Mouse (Mus musculus): ENCODE data around the gene Slc35c2.

Slc35c2 gene

DNA sequence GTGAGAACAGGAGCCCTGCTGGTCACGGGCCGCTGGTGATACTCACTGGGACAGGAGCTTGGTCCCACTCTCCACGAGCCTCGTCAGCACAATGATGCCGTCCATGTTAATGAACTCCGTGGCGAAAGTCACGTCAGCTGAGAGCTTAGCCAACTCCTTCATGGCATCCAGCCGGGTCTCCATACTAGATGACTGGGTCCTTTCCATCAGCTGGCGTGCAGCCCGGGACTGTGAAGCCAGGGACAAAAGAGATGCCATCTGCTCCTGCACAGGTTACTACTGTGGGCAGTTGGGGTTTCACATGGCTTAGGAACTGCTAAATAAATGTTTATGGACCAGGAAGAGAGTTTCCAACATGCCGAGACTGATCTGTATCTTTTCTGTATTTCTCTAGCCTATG, 23.9 kb upstream of the Slc35c2 start:
- no peak for DNase-seq (ENCODE audit: low read depth)

DNA sequence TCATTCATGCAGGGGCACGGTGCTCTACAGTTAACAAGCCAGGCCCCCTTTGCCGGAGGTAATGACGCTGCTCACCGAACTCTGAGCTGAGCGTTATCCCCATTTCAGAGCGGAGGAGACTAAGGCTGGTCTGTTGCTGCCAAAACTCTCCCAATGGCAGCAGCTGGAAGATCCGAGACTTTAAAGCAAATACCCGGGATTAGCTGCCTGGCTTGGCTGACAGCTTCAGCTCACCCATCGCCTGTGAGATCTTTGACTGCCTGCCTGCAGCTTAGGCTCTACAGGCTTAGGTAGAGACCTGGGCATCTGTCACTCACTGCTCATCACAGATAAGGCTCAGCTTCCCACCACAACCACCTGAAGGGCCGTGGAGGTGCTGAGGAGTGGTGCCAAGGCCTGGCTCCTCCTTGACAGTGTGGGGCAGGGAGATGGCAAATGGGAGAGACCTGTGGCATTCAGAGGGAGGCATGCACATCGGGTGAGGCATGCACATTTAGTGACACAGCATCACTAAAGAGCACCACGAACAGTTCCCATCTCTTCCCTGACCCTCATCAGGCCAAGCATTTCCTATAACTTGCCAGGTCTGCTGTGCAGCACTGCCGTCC, 23.3 kb upstream of the Slc35c2 start:
- no peak for DNase-seq (ENCODE audit: low read depth)

DNA sequence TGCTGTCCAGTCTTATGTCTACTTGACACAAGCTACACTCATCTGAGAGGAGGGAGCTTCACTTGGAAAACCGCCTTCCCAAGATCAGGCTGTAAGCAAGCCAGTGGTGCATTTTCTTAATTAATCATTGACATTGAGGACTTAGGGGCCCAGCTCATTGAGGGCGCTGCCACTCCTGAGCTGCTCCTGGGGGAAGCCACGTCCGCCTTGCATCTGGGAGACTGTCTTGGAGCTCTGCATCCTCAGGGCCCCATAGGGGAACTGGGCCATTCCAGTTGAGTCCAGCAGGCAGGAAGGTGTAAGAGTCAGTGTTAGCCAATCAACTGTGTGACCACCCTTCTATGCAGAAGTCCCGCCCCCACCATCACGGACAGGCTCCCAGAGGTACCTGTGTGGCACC, 20.1 kb upstream of the Slc35c2 start:
- no peak for DNase-seq (ENCODE audit: low read depth)

DNA sequence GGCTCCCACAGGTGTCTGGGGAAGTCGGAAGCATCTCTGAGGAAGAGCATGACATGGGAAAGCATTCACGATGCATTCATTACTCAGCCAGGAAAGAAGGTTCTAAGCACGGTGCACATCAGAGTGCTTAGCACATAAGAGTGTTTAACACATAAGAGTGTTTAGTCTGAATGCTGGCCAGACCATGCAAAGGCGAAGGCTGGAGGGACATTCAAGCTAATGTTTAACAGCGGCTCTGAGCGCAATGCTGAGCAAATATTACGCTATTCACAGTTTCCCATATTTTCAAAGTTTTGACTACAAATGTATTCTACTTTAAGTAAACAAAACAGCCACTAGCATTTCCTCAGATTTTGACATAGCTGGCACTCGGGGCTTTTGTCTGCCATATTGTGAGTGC, 17.8 kb upstream of the Slc35c2 start:
- no peak for DNase-seq (ENCODE audit: low read depth)

DNA sequence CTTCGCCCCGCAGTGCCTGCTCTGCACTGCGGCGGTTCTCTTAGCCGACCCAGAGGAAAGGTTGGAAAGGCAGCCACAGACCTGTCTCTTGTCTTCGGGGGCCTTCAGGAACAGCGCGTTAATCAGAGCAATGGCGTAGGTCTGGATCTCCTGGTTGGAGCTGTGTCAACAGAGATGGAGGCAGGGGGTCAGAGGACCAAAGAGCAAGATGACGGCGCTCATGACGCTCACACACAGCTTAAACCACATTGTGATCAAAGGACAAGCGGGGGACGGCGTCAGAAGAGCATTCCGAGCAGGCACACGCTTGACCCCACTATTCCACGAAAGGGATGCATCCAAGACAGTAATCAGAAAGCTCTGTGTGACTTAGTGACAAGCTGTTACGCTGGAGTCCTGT, 17.1 kb upstream of the Slc35c2 start:
- no peak for DNase-seq (ENCODE audit: low read depth)

DNA sequence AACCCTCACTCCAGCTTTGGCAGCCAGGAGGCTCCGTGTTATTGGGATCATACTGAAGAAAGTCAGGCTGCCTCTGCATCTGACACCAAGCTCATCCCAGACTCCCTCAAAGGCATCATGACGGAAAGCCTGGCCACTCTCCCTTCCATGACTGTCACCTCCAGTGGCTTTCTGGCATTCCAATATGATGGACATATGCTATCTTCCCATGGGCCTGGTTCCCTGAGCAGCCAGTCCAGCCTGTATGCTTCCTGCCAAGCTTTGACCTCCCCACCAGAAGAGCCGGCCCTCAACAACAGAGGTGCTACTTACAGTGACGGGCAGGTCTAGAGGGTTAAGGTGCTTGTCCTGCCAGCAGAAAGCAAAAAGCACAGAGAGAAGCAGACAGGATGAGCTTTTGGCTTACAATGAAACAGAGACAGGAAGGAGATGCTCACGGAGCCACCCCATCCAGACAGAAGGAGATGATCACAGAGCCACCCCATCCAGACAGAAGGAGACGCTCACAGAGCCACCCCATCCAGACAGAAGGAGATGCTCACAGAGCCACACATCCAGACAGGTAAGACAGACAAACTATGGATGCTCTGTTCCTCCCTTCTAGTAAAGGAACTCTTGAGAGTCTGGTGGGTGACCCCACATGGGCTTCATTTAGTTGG, 15.8 kb upstream of the Slc35c2 start:
- DNase-seq (ENCODE audit: low read depth), result no peak

DNA sequence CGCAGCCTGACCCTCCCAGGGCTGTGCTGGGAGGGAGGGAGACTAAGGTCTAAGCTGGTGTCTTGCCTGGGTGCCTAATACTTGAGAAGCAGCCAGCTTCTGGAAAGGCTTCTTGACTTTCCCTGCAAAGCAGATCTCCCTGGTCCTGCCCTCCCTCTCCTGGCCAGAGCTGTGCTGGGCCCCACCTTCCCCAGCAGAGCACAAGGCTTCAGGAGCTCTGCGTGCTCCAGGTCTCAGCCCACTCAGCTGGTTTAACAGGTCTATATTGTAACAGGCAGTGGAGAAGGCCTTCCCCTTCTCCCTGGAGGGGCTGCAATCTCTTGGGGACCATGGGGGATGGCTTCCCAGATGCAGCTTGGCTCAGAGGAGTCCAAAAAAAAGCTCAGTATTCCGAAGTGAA, 13.7 kb upstream of the Slc35c2 start:
- no peak for DNase-seq (ENCODE audit: low read depth)

DNA sequence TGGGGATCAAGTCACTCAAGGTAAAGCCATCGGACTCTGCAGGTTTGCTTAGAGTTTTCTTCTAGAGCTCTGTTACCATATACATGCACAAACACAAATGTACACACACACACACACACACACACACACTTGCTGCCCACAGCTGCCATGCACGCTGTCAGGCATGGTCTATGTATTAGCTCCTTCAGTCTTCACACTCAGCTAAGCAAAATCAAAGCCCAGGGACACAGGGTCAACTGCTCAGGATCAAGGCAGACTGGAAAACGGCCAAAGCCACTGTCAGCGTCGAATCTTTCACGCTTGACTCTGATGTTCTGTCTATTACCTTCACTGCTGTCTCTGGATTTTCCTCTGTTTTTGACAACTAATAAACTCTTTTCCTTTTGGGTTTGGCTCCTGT, 13.2 kb upstream of the Slc35c2 start:
- DNase-seq (ENCODE audit: low read depth), result no peak

DNA sequence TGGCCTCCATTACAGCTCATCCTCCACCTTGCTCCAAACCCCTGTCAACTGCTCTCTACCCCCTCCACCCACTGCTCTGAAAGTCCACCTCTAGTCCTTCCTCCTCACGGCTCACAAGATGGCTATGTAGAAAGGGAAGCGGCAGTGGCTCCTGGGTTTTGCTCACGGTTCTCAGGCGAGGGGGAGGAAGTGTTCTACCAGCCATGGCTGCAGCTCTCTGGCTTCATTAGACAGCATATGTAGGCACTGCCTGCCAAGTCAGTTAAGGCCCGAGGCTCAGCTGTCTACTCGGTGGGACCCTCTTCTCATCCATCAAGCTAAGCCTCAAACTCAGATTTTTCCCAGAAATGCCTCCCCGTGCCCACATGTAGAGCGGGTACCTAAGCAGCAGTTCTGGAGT, 12.8 kb upstream of the Slc35c2 start:
- no peak for DNase-seq (ENCODE audit: low read depth)

DNA sequence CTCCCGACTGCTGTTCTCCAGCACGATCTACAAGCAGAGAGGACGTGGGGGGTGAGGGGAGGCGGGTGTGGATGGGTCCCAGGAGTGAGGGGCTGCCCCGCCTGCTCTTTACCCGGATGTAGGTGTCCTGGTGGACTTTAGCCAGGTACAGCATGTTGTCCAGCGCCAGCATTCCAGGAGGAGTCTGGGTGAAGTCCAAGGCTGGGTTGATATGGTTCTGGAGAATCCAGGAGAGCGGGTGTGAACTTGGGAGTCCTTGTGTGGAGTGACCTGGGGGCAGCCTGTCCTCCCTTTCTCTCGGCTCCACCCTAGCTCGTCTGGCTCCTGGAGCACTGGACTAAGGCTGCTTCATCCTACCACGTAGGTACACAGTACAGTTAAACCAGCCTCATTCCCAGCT, 9.8 kb upstream of the Slc35c2 start:
- DNase-seq (ENCODE audit: low read depth), result no peak

DNA sequence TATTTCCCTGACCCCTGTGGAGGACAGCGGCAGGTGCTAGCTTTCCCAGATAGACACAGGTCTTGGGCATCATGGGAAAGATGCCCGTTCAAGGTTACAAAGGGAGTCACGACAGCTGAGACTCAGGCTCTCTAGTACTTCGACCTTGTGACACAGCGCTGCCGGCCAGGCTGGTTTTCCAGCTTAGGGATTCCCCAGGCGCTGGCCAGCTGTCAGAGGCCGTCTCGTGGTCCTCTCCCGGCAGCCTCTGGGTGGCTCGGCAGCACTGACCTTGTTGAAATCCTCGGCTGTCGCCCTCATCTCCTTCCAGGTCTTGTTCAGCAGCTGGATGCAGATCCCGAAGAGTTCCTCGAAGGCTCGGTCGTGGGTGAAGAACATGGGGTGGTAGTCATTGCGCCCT, 8.9 kb upstream of the Slc35c2 start:
- no peak for DNase-seq (ENCODE audit: low read depth)

DNA sequence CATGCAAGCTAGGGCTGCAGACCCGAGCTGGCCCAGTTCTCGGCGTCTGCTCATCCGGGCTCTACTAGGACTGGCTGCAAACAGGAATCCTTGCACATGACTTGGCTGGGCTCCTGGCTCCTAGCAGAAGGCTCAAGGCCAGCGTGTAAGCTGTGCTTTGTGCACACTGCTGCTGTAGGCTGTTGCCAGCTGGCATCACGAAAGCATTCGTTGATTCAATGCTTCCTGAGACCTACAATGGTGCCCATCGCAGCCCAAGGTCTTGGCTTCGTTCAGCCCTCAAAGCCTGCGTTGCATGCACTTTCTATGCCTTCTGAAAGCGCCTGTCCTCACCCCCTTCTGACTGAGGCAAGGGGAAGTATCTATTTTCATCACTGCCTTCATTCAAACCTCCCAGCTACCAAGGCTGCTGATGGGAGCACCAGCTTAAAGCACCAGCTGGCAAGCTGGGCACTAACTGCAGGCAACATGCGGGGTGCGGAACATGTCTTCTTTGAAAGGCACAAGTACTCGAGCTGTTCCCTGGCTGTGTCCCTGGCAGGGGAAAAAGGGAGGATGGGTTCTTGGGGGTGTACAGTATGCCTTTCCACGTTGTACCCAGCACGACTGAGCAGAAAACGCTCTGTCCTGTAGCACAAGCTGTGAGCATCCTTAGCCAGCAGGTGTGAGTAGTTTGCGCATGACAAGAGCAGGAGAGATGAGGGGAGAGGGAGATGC, 804 bp upstream of the Slc35c2 start:
- DNase-seq (ENCODE audit: low read depth), result no peak

DNA sequence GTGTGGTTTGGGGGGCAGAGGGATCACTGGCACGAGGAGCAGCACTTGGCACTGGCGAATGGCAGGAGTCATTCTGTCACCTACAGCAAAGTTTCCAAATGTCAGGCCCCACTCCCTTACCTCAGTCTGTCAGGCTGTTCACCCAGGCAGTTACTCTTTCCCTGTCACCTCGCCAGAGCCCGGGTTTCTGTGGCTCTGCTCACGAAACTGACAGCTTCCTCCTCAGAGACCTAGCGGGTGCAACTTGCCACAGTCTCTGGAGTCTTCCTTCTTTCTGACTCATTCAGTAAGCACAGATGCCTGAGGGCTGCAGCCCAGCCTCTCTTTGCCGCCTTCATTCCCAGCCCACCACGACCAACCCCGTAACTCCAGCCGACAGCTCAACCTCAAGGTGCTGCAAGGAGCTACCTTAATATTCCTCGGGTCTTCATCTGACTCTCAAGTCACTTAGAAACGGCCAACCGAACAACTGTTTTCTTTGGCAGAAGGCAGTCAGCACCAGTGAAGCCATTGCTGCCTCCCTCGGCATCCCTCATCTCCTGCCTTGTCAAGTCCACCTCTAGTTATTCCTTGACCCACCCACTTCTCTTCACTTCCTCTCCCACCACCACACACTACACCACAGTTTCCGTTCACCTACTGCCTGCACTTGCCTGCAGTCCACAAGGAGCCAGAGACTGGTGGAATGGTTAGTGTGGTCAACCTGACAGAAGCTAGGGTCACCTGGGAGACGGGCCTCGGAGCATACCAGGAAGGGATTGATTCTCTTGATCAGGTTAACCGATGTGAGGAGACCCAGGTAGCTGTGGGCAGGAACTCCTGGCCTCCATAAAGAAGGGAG, 1.1 kb downstream of the Slc35c2 start:
- peak; percentile 49 for DNase-seq (ENCODE audit: low read depth)

DNA sequence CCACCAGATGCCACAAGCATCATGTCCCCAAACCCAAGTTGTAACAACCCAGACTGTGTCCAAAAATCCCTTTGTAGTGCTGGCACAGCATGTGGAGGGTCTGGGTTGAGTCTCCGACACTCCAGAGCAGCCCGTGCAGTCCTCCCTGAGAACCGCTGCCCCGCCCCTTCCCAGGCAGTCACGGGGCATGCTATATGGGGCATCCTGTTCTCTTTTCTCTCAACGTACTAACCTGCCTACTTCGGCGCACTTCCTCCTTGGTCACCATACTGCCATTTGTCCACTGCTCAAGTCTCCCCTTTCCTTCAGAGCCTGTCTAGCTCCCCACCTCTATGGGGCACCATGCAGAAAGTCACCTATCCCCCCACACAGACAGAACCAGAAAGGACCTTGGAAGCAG, 2.0 kb downstream of the Slc35c2 start:
- DNase-seq (ENCODE audit: low read depth), result peak; percentile 24

DNA sequence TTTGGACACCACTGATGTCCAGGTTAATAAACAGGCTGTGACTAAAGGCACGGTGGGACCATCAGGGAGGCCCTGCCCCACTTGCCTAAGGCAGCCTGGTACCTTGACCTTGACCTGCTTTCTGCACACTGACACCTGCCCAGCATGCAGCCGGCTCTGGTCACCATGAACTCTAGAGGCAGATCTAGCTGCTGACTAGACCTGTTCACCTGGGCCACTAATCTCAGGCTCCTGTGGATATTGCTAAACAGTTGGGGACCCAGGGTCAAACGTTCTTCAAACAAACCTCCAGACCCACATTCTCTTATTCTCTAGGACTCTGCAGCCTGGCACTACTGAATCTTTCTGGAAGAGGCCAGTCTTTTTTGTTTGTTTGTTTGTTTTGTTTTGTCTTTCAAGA, 2.6 kb downstream of the Slc35c2 start:
- DNase-seq (ENCODE audit: low read depth), result no peak

DNA sequence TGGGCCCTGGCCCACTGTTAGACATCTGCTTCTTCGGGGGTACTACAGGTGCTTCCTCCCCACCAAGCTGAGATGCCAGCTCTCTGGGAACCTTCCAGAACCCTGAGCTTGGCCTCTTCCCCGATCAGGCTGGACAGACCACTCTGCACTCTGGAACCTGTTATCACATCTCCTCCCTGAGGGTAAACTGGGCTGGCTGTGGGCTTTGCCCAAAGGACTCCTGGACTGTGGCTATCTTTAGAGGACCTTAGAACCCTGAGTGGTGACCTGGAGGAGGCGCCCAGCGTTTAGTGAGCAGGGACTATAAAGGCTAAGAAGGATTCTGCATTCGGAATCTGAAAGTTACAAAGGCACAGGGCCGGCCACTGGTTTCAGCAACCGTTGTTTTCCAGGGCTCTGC, 3.3 kb downstream of the Slc35c2 start:
- no peak for DNase-seq (ENCODE audit: low read depth)

DNA sequence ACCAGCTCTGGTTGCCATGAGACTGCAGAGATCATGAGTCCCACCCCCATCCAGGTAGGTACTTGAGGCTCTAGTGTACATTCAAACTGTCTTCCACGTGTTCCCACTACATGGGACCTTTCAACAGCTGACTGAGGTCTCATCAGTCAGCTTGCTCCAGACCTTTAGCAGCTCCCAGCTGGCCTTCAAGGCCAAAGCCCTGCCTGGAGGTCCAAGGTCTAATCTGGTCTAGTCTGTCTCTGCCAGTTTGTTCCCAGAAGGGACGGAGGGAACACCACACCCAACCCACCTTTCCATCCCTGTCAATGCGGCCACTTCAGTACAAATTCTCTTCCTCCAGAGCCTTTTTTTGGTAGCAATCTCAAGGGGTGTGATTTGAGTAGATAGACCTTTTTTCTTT, 4.0 kb downstream of the Slc35c2 start:
- no peak for DNase-seq (ENCODE audit: low read depth)

DNA sequence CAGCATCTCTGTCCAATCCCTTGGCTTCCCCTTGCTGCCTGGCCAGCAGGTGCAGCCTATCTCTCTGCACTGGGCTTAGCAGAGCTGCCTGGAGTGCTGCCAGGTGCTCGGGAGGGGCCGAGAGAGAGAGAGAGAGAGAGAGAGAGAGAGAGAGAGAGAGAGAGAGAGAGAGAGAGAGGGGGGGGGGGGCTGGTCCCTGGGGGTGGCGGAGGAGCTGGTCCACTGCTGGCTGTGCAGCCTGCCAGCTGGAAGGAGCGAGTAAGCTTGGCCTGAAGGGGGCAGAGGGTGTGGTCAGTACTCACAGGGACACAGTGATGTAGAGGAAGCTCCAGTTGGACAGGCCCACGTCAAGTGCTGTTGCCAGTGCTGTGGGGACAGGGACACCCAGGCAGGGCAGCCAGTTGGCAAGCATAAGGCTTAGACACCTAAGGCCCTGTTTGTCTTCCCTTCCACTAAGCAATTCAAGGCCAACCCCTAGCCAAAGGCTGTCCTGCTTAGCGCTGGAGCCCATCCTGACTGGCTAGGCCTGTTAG, 5.8 kb downstream of the Slc35c2 start:
- DNase-seq (ENCODE audit: low read depth), result no peak

DNA sequence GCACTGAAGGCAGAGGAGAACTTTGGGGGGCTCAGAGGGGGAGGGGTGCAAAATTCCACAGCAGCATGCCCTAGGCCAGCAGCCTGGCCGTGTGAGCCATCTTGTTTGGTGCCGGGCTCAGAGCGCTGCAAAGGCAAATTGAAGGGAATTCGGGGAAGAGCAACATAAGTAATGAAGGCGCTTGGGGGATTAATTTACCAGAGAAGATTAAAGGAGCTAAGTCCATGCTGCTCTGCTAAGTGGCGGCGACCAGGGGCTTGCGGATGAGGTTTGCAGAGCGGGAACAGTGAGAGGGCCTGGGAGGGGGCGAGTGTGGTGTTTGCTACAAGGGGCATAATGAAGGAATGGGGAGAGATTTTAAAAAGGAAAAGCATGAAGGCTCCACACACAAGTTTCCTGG, 8.3 kb downstream of the Slc35c2 start:
- DNase-seq (ENCODE audit: low read depth), result no peak

DNA sequence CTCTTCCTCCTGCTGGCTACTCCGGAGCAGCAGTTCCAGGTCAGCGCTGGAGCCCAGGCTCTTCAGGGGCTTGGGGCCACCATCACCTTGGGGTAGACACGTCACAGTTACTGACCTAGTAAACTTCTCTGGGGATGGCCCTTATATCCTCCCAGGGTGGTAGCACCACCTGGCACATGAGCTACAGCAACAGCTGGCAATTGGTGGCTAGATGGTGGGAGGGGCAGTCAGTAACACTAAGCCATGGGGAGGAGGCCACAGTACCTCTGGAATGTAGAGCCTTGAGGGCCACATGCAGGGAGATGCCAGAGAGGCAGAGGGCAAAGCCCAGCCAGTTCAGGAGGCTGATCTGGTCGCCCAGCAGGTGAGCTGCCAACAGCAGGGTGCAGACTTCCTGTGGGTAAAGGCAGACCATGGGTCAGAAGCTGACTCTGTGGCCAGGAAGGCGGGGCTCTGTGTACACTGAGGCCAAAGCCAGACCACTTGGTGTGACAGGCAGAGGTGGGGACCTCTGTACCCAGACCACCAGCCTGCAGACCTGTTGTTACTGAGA, 10.4 kb downstream of the Slc35c2 start:
- DNase-seq (ENCODE audit: low read depth), result no peak

DNA sequence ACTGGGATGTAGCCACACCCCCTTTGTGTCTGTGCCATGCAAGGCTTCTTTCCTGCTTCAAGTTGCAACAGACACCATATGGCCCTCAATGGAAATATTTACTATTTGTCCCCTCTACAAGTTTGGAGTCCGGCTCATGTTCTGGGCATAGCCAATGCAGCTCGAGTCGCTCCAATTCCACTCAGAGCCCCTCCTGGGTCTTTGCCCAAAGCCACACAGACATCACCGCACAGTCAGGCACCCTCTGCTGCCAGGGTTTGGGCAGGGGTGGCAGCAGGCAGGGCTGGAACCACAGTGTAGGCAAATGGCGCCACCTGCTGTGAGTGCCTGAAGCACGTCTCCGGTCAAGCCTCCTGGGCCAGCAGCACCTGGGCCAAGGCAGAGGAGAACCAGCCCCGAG, 11.8 kb downstream of the Slc35c2 start:
- DNase-seq (ENCODE audit: low read depth), result peak; percentile 22

DNA sequence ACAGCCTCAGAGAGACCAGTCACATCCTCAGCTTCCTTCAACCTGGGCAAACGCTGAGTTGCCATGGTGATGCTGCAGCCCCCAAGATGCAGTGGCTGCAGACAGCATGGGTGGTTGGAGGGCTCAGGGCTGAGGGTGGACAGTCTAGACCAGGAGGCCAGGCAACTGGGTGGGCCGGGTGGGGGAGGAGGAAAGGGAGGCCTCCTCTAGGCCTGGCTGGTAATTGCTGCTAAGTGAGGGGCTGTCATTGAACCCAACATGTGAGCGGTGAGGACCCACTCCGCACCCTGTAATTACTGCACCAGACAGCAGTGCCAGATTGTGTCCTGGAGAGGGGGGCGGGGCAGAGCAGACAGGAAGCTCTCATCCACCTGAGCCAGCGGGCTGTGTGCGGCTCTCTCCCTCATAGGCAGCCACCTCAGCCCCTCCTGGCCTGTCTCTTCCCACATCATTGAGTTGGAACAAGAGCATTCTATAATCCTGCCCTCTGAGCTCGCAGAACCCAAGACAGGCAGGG, 12.5 kb downstream of the Slc35c2 start:
- DNase-seq (ENCODE audit: low read depth), result no peak
